Comparison of ENCODE assay signal across 15 mouse cellular contexts in the genomic region with DNA sequence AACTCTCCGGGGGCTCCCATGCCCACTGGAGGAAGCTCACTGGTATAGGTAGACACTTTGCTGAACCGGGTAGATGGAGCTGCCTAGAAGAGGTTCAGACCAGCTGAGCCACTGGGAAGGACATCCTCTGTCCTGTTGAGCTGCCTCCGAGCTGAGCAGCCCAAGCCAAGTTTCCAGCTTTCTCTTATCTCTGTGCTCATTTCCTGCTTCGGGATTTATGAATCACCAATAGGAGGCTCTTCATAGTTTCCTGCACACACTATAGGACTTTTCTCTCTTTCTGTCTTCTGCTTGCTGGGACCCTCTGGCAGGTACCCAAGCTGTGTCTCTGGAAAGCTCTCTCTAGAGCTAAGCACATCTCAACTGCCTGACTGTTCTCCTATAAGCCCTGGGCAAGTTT.
A peak's percentile ranks its signal among the peaks of the same experiment; 100 is the strongest.
DNase-seq lines count a peak whose midpoint lies in the region; ATAC-seq and TF ChIP-seq lines count a peak whose summit lies in the region.
"Had no signal": no experiment of that assay in that cellular context is flagged by ENCODE, and none has a peak within 500 bp of the region (broad histone marks: within the 10 kb centered on the region; RNA-seq: fewer than 3 reads in every experiment).

No protein-coding gene starts in this region.

- peak; percentile 75 for DNase-seq in lung, embryonic 14.5 days
- DNase-seq in lung, postnatal 25 days (ENCODE audit: low spot score) = no peak
- no peak for DNase-seq in heart, embryonic 10.5 days (ENCODE audit: low spot score)
- DNase-seq in heart, postnatal 14 days = peak; percentile 33 to 46
- DNase-seq in lung, postnatal 36 days = peak; percentile 27
- DNase-seq in layer of hippocampus, adult 9-10 months (ENCODE audit: low spot score) = no peak
- no peak for DNase-seq in B cell, adult 2 months
- DNase-seq in liver, embryonic 11.5 days (ENCODE audit: low spot score) = no peak
- DNase-seq: cerebellum, adult 11-12 months; forebrain, postnatal 0 days; gastrocnemius, postnatal 36 days; retina, postnatal 1 day had no signal

- H3K27me3 ChIP-seq in lung, embryonic 14.5 days (ENCODE audit: insufficient read depth, low read length) = no peaks in the 10 kb centered on the region
- H3K27me3 ChIP-seq in heart, embryonic 10.5 days (ENCODE audit: insufficient read depth, poor library complexity, severe bottlenecking) = no peaks in the 10 kb centered on the region
- H3K27me3 ChIP-seq in liver, embryonic 11.5 days (replicated peaks; ENCODE audit: control insufficient read depth, insufficient read depth, low read length) = no peaks in the 10 kb centered on the region

- H3K36me3 ChIP-seq in lung, embryonic 14.5 days (ENCODE audit: insufficient read depth) = no peaks in the 10 kb centered on the region
- H3K36me3 ChIP-seq in heart, embryonic 10.5 days = no peaks in the 10 kb centered on the region
- H3K36me3 ChIP-seq in liver, embryonic 11.5 days (ENCODE audit: control insufficient read depth, insufficient read depth, low read length) = no peaks in the 10 kb centered on the region
- H3K36me3 ChIP-seq: liver, embryonic 15.5 days; midbrain, embryonic 13.5 days; neural tube, embryonic 13.5 days had no signal

- intact Hi-C loops in heart, postnatal 14 days (cut with DNase I) = loop anchor here (5.0 kb wide), 1 partner anchor 69 kb away; no protein-coding TSS in a partner anchor

- no peaks in the 10 kb centered on the region for H3K9me3 ChIP-seq in lung, embryonic 14.5 days (ENCODE audit: low read depth, low read length)
- H3K9me3 ChIP-seq in heart, embryonic 10.5 days = no peaks in the 10 kb centered on the region
- no peaks in the 10 kb centered on the region for H3K9me3 ChIP-seq in liver, embryonic 11.5 days (ENCODE audit: control insufficient read depth, low read length)
- H3K9me3 ChIP-seq: liver, embryonic 15.5 days; midbrain, embryonic 13.5 days; neural tube, embryonic 13.5 days had no signal

- H3K27ac ChIP-seq in lung, embryonic 14.5 days (ENCODE audit: low read depth) = no peak overlapping the region
- peak overlapping the region; percentile 67 for H3K27ac ChIP-seq in heart, embryonic 10.5 days
- H3K27ac ChIP-seq in liver, embryonic 11.5 days (ENCODE audit: low read depth, low read length) = no peak overlapping the region
- H3K27ac ChIP-seq: liver, embryonic 15.5 days; midbrain, embryonic 13.5 days; neural tube, embryonic 13.5 days had no signal

- H3K4me1 ChIP-seq in lung, embryonic 14.5 days (ENCODE audit: insufficient read depth) = peaks cover 26% of the 10 kb centered on the region
- peaks cover 62% of the 10 kb centered on the region for H3K4me1 ChIP-seq in heart, embryonic 10.5 days
- peaks cover 16% of the 10 kb centered on the region for H3K4me1 ChIP-seq in liver, embryonic 11.5 days (replicated peaks; ENCODE audit: control insufficient read depth, insufficient read depth, low read length)

- ATAC-seq in lung, embryonic 14.5 days (ENCODE audit: insufficient read depth) = peak; percentile 60
- no peak for ATAC-seq in liver, embryonic 11.5 days (replicated peaks; ENCODE audit: low FRiP score)
- ATAC-seq: forebrain, postnatal 0 days; midbrain, embryonic 13.5 days had no signal

- no peak overlapping the region for H3K4me2 ChIP-seq in lung, embryonic 14.5 days
- H3K4me2 ChIP-seq in liver, embryonic 11.5 days = no peak overlapping the region
- H3K4me2 ChIP-seq: liver, embryonic 15.5 days; midbrain, embryonic 13.5 days; neural tube, embryonic 13.5 days had no signal

- no peak overlapping the region for H3K4me3 ChIP-seq in lung, embryonic 14.5 days (ENCODE audit: low read depth, low read length)
- H3K4me3 ChIP-seq in heart, embryonic 10.5 days = no peak overlapping the region
- no peak overlapping the region for H3K4me3 ChIP-seq in liver, embryonic 11.5 days (ENCODE audit: low read depth, low read length)
- H3K4me3 ChIP-seq: liver, embryonic 15.5 days; midbrain, embryonic 13.5 days; neural tube, embryonic 13.5 days had no signal

- WGBS in lung, embryonic 14.5 days = 47% methylated on average over 4 of the region's 4 CpGs
- WGBS in heart, embryonic 10.5 days = 60% methylated on average over 4 of the region's 4 CpGs
- WGBS in liver, embryonic 11.5 days = 63% methylated on average over 4 of the region's 4 CpGs

- peak; percentile 24 for TF ChIP-seq CTCF in lung, embryonic 14.5 days (IDR thresholded peaks at IDR 0.05; ENCODE audit: low read depth)

- no peak overlapping the region for H3K9ac ChIP-seq in lung, embryonic 14.5 days
- H3K9ac ChIP-seq in liver, embryonic 11.5 days (ENCODE audit: low read depth, low read length) = no peak overlapping the region
- H3K9ac ChIP-seq: forebrain, postnatal 0 days; liver, embryonic 15.5 days; midbrain, embryonic 13.5 days; neural tube, embryonic 13.5 days had no signal

Comparison
In these comparisons a context has a peak if more than half of its experiments do, and no peak if none do; other contexts are left out.
1. DNase-seq: peak in lung, embryonic 14.5 days (single experiment), heart, postnatal 14 days (2 of 2) and lung, postnatal 36 days (single experiment); none in lung, postnatal 25 days (single experiment), heart, embryonic 10.5 days (single experiment), layer of hippocampus, adult 9-10 months (single experiment), B cell, adult 2 months (0 of 2) and liver, embryonic 11.5 days (single experiment).